Comparison of ENCODE assay signal across 9 mouse cellular contexts in the genomic region with DNA sequence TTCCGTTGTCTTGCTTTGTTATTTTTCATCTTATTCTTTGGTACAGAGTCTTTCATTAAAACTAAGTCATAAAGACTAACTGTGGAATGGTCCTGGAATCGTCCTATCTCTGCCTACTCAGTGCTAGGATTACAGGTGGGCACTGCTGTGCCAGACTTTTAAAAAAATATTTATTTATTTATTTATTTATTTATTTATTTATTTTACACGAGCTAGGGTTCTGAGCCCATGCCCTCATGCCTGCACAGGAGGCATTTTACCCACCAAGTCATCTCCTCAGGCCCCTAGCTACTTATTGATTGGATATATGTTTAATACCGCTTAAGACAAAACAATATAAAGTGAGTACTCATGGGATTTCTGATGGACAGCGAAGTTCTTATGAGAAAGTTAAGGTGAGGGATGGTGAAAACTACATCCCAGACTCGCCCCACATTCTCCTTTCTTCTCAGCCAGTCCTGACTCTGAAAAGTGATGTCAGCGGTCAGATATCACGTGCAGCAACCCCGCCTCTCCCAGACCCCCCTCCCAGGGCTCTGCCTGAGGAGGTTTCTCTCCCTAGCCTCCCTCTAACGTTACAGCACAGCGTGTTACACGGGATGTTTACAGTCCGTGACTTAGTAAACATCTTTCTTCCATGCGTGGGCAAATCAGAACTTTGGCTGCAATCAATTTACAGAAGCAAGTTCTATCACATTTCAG.
DNase-seq lines count a peak whose midpoint lies in the region; ATAC-seq and TF ChIP-seq lines count a peak whose summit lies in the region.
"Had no signal": no experiment of that assay in that cellular context is flagged by ENCODE, and none has a peak within 500 bp of the region (broad histone marks: within the 10 kb centered on the region; RNA-seq: fewer than 3 reads in every experiment).

No protein-coding gene starts in this region.

- TF ChIP-seq CTCF in gastrocnemius, adult 2 months (IDR thresholded peaks at IDR 0.05) = no peak
- TF ChIP-seq CTCF in brain, embryonic 14.5 days (IDR thresholded peaks at IDR 0.05; ENCODE audit: borderline replicate concordance, extremely low read depth, insufficient read depth, insufficient read length) = no peak
- TF ChIP-seq CTCF in heart, postnatal 0 days (IDR thresholded peaks at IDR 0.05; ENCODE audit: low read depth) = no peak

- 0 out of 2 replicates have a peak, but pooled peaks have one; percentile 49 for ATAC-seq in heart, postnatal 0 days (ENCODE audit: insufficient read depth, low read depth)
- ATAC-seq in midbrain, embryonic 11.5 days (ENCODE audit: low FRiP score) = peak; percentile 79

- H3K4me1 ChIP-seq in heart, postnatal 0 days (ENCODE audit: control insufficient read depth, insufficient read depth) = no peaks in the 10 kb centered on the region
- H3K4me1 ChIP-seq in midbrain, embryonic 11.5 days (ENCODE audit: control insufficient read depth, insufficient read depth, low read length) = peaks cover 8% of the 10 kb centered on the region

- peak overlapping the region; percentile 60 for H3K4me2 ChIP-seq in heart, postnatal 0 days (ENCODE audit: low read depth, low read length)
- peak overlapping the region; percentile 33; the same call in 1 of the 2 replicates for H3K4me2 ChIP-seq in midbrain, embryonic 11.5 days

- no peak overlapping the region for H3K27ac ChIP-seq in gastrocnemius, adult 2 months
- no peak overlapping the region for H3K27ac ChIP-seq in heart, postnatal 0 days (ENCODE audit: low read depth)
- no peak overlapping the region for H3K27ac ChIP-seq in midbrain, embryonic 11.5 days (ENCODE audit: low read depth, low read length)

- DNase-seq in gastrocnemius, adult 2 months = peak; percentile 36
- no peak for DNase-seq in gastrocnemius, postnatal 25 days
- DNase-seq in brain, embryonic 14.5 days (ENCODE audit: low read depth) = peak; percentile 43
- DNase-seq in heart, postnatal 0 days (ENCODE audit: low spot score) = peak; percentile 12
- DNase-seq in midbrain, embryonic 11.5 days (ENCODE audit: low spot score, missing footprints) = peak; percentile 87
- DNase-seq in thymus, postnatal 25 days = no peak
- DNase-seq in thymus, postnatal 0 days (ENCODE audit: low spot score) = no peak
- no peak for DNase-seq in urinary bladder, postnatal 25 days (ENCODE audit: low spot score)
- DNase-seq: thymus, postnatal 14 days had no signal

- TF ChIP-seq POLR2A in brain, embryonic 14.5 days (IDR thresholded peaks at IDR 0.05; ENCODE audit: borderline replicate concordance, extremely low read depth, insufficient read depth, insufficient read length, poor library complexity, severe bottlenecking) = no peak

- no peaks in the 10 kb centered on the region for H3K36me3 ChIP-seq in heart, postnatal 0 days (replicated peaks; ENCODE audit: control insufficient read depth, insufficient read depth, low read length)
- H3K36me3 ChIP-seq in midbrain, embryonic 11.5 days (ENCODE audit: control insufficient read depth, insufficient read depth, low read length) = no peaks in the 10 kb centered on the region

- TF ChIP-seq EP300 in heart, postnatal 0 days (IDR thresholded peaks at IDR 0.05; ENCODE audit: low read depth) = no peak

- peak overlapping the region; percentile 61 for H3K4me3 ChIP-seq in gastrocnemius, adult 2 months
- peak overlapping the region; percentile 44 for H3K4me3 ChIP-seq in heart, postnatal 0 days (ENCODE audit: low read depth, low read length)
- H3K4me3 ChIP-seq in midbrain, embryonic 11.5 days (ENCODE audit: low read depth, low read length) = no peak overlapping the region

- intact Hi-C loops in gastrocnemius, adult 2 months (cut with DNase I) = no loop called here

- H3K27me3 ChIP-seq in heart, postnatal 0 days (ENCODE audit: control insufficient read depth, insufficient read depth, low read length) = no peaks in the 10 kb centered on the region
- peaks cover 11% of the 10 kb centered on the region; the same call in 1 of the 2 replicates for H3K27me3 ChIP-seq in midbrain, embryonic 11.5 days (ENCODE audit: control insufficient read depth, insufficient read depth, low read length)

- no peak overlapping the region; the same call in 1 of the 2 replicates for H3K9ac ChIP-seq in heart, postnatal 0 days (replicated peaks; ENCODE audit: low read depth, low read length)
- H3K9ac ChIP-seq in midbrain, embryonic 11.5 days (ENCODE audit: low read length) = 0 out of 2 replicates have a peak overlapping the region, but pooled peaks have one; percentile 24

- no peaks in the 10 kb centered on the region for H3K9me3 ChIP-seq in heart, postnatal 0 days (replicated peaks; ENCODE audit: control insufficient read depth, low read length)
- no peaks in the 10 kb centered on the region for H3K9me3 ChIP-seq in midbrain, embryonic 11.5 days (ENCODE audit: control insufficient read depth, low read length)

- WGBS in heart, postnatal 0 days = 31% methylated on average over 14 of the region's 14 CpGs
- WGBS in midbrain, embryonic 11.5 days = 27% methylated on average over 14 of the region's 14 CpGs

Comparison
In these comparisons a context has a peak if more than half of its experiments do, and no peak if none do; other contexts are left out.
1. DNase-seq: peak in gastrocnemius, adult 2 months (single experiment), brain, embryonic 14.5 days (single experiment), heart, postnatal 0 days (single experiment) and midbrain, embryonic 11.5 days (single experiment); none in gastrocnemius, postnatal 25 days (single experiment), thymus, postnatal 25 days (single experiment), thymus, postnatal 0 days (single experiment) and urinary bladder, postnatal 25 days (single experiment).